Mouse (Mus musculus) liver, embryonic 15.5 days (tissue): ENCODE measurements around the gene Pla2g12a. TPM values are rescaled to one million over a fixed set of nuclear protein-coding genes. Genes with fewer than 3 reads are reported as not detected.

Source experiments
- ATAC-seq: fragments of 200-750 bp; cut with Nextera tagmentation; 2 replicates; pipeline ENCODE4 v1.8.0; 2017; ENCODE audit warnings: moderate number of reproducible peaks, mild to moderate bottlenecking, moderate library complexity; ENCODE audit not compliant: insufficient read depth
- H3K27ac ChIP-seq: fragments of 300-500 bp; sonication (generic); replicated peaks from 2 replicates; pipeline ENCODE4 v1.5.1; 2015; ENCODE audit warnings: mild to moderate bottlenecking, inconsistent platforms
- H3K27me3 ChIP-seq: fragments of 300-500 bp; sonication (generic); 2 replicates; pipeline ENCODE4 v1.6.1; 2015; ENCODE audit warnings: mild to moderate bottlenecking, inconsistent platforms
- H3K36me3 ChIP-seq: fragments of 300-500 bp; sonication (generic); replicated peaks from 2 replicates; pipeline ENCODE4 v1.6.1; 2015; ENCODE audit warnings: moderate library complexity, mild to moderate bottlenecking, inconsistent platforms
- H3K4me1 ChIP-seq: fragments of 300-500 bp; sonication (generic); replicated peaks from 2 replicates; pipeline ENCODE4 v1.6.1; 2015; ENCODE audit warnings: inconsistent platforms
- H3K4me2 ChIP-seq: fragments of 300-500 bp; sonication (generic); 2 replicates; pipeline ENCODE4 v1.6.1; 2015; ENCODE audit warnings: moderate library complexity, mild to moderate bottlenecking, inconsistent platforms
- H3K4me3 ChIP-seq: fragments of 300-500 bp; sonication (generic); replicated peaks from 2 replicates; pipeline ENCODE4 v1.5.1; 2015; ENCODE audit warnings: mild to moderate bottlenecking, inconsistent platforms
- H3K9ac ChIP-seq: fragments of 300-500 bp; sonication (generic); 2 replicates; pipeline ENCODE4 v1.6.1; 2015; ENCODE audit warnings: moderate library complexity, mild to moderate bottlenecking, inconsistent platforms
- H3K9me3 ChIP-seq: fragments of 300-500 bp; sonication (generic); replicated peaks from 2 replicates; pipeline ENCODE4 v1.6.1; 2016; ENCODE audit warnings: inconsistent platforms
- WGBS: fragments of 180-500 bp; shearing (Covaris S2); methylation state at CpG from one replicate; pipeline ENCODE4 v1.1.7; 2015; ENCODE audit warnings: mixed read lengths; ENCODE audit not compliant: insufficient replicate concordance; 5-methylcytosine and 5-hydroxymethylcytosine counted together
- polyA plus RNA-seq: library from polyadenylated mRNA; unstranded; fragments of >200 nt; fragmentation: Nextera tagmentation; extraction: Ambion mirVana; gene quantifications from 2 replicates; pipeline ENCODE4 v1.2.1, GENCODE M21; 2015

Gene Pla2g12a
- 71.4 and 77.9 TPM in 2 replicates for polyA plus RNA-seq

DNA sequence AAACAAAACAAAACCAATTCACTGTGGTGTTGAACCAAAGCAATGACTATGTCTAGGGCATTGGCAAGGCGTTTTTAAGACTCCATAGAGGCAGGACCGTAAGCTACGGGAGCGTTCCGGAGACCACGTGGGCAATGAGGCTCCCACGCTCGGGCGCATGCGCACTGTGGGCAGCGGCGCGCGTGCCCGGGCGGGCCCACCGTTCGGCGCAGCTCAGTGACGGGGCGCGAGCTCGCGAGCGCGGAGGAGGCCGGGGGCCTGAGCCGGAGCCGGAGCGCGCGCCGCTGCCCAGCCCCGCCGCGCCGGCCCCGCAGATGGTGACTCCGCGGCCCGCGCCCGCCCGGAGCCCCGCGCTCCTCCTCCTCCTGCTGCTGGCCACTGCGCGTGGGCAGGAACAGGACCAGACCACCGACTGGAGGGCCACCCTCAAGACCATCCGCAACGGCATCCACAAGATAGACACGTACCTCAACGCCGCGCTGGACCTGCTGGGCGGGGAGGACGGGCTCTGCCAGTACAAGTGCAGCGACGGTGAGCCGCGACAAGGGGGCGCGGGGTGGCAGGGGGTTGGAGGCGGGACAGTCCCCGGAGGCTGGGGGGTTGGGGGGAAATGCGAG, at the start of gene Pla2g12a:
Gene Pla2g12a (plus strand): TSS at position 202 of the 617 bp plus-strand sequence.
- under 1% methylated on average over 62 of the region's 66 CpGs for WGBS
- no peaks in the 10 kb centered on the region for H3K27me3 ChIP-seq
- peaks cover 59% of the 10 kb centered on the region for H3K4me1 ChIP-seq
- H3K27ac ChIP-seq = peak within 1 kb of the TSS; percentile 83
- H3K4me2 ChIP-seq = peak within 1 kb of the TSS; percentile 96
- no peaks in the 10 kb centered on the region for H3K36me3 ChIP-seq
- peak; percentile 77 for ATAC-seq
- H3K9me3 ChIP-seq = no peaks in the 10 kb centered on the region
- H3K9ac ChIP-seq = peak within 1 kb of the TSS; percentile 79
- peak within 1 kb of the TSS; percentile 80 for H3K4me3 ChIP-seq

DNA sequence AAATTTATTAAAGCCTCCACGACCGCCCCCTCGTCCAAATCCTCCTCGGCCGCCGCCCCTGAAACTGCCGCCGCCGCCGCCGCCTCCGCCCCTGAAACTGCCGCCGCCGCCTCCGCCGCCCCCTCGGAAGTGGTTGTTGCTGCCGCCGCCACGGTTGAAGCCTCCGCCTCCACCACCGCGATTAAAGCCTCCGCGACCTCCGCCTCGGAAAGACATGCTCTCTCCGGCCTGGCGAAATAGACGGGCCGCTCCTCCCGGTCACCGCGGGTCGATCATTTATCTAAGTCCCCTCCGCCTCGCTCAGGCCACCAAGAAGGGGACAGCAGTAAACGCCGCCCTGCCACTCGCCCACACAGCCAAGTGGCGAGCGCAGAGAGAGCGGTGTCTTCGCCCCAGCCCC, 47.8 kb upstream of the Pla2g12a start:
- H3K9ac ChIP-seq = peak overlapping the region; percentile 63
- no peaks in the 10 kb centered on the region for H3K27me3 ChIP-seq
- H3K4me2 ChIP-seq = peak overlapping the region; percentile 96
- H3K4me1 ChIP-seq = peaks cover 33% of the 10 kb centered on the region
- H3K27ac ChIP-seq = peak overlapping the region; percentile 87
- peak overlapping the region; percentile 89 for H3K4me3 ChIP-seq
- no peaks in the 10 kb centered on the region for H3K9me3 ChIP-seq
- peak; percentile 11; the same call in 1 of the 2 replicates for ATAC-seq
- H3K36me3 ChIP-seq = peaks cover 28% of the 10 kb centered on the region
- under 1% methylated on average over 45 of the region's 45 CpGs for WGBS

DNA sequence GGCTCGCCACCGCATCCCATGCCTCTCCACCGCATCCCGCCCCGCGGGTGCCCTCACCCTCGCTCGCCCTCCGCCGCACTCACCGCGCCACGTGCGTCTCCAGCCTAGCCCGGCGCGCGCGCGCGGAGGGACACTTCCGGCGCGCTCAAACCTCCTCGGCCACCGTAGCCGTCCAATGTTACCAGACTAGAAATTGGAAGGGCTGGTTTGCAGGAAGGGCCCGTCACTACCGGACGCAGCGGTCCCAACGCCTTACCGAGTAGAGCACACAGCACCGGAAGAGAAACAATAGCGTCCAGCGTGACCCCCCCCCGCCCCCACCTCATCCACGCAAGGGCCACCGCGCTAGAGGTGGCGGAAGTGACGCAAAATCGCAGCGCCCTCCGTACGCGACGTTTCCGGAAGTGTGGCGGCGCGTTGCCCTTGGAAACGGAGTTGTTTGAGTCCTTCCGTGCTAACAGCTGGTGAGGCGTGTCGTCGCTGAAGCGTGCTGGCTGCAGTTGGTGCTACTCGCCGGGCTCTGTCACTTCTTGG, 47.3 kb upstream of the Pla2g12a start, which contains the start of gene Gar1:
Gene Gar1 (minus strand): TSS at position 362 of the 534 bp plus-strand sequence.
- Histone ChIP-seq H3K27ac (peak within 1 kb of the TSS; percentile 87), H3K9ac (peak within 1 kb of the TSS; percentile 63), H3K9me3 (no peaks in the 10 kb centered on the region), H3K36me3 (peaks cover 23% of the 10 kb centered on the region), H3K4me2 (peak within 1 kb of the TSS; percentile 96), H3K27me3 (no peaks in the 10 kb centered on the region), H3K4me3 (peak within 1 kb of the TSS; percentile 89), H3K4me1 (peaks cover 33% of the 10 kb centered on the region)
- ATAC-seq = peak; percentile 86
- WGBS = under 1% methylated on average over 60 of the region's 60 CpGs

DNA sequence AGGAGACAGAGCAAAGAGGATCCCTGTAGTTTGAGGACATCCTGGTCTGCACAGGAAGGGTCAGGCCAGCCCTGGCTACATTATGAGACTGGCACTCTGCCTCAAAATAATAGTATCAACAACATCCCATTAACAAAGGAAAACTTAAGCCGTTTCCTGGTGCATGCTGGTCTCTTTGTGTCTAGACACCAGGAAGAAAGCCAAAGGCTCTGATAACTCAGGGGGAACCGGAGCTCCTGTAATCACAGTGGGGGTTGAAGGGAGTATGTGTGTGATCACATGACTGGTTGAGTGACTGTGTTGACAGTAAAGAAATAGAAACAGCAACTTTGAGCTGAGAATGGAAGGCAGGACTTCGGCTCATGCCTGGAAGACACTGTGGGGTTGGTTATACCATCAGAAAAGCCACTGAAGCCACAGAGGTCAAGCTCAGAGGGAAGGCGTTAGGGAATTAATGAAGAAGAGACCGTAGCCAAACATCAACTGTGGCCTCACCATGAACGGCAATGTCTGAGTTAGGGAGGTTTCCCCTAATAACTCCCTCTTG, 42.9 kb upstream of the Pla2g12a start, which contains the start of gene Cfi:
Gene Cfi (plus strand): TSS at position 497 of the 547 bp plus-strand sequence.
- Histone ChIP-seq H3K27ac (peak within 1 kb of the TSS; percentile 77), H3K4me1 (peaks cover 13% of the 10 kb centered on the region), H3K36me3 (no peaks in the 10 kb centered on the region), H3K4me3 (peak within 1 kb of the TSS; percentile 30), H3K27me3 (no peaks in the 10 kb centered on the region), H3K9ac (no peak within 1 kb of the TSS), H3K4me2 (peak within 1 kb of the TSS; percentile 44), H3K9me3 (no peaks in the 10 kb centered on the region)
- ATAC-seq = no peak
- 47% methylated on average over 6 of the region's 6 CpGs for WGBS

DNA sequence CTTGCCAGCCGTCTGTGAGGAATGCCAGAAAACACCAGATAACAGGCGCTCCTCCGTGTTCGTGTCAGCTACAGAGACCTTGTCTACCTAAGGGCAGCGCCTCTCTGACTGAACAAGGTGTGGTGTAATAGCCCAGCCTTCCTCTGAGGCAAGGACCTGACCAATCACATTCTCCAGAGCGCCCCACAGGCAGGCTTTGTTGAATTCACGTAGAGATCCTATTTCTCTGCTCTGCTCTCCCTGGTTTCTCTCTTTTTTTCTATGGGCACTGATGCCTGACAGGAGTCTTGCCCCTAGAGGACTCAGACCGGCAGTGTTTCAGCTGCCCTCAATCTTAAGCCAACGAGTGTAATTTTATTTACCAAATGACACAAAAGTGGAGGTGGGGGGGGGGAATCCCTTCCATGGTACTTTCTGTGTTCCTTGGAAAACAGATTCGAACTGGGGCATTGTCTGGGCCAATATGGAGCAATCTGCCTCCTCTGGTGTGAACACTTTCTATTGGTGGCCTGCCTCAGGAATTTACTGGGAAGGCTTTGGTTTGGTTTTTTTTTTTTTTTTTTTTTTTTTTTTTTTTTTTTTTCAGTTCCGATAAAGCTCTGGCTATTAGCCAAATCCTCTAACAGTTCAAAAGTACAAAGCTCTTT, 42.2 kb upstream of the Pla2g12a start:
- Histone ChIP-seq H3K4me3 (no peak overlapping the region; the same call in 1 of the 2 replicates), H3K27me3 (no peaks in the 10 kb centered on the region), H3K4me2 (peak overlapping the region; percentile 44), H3K4me1 (peaks cover 8% of the 10 kb centered on the region), H3K36me3 (no peaks in the 10 kb centered on the region), H3K27ac (peak overlapping the region; percentile 77), H3K9ac (no peak overlapping the region), H3K9me3 (no peaks in the 10 kb centered on the region)
- 16% methylated on average over 11 of the region's 11 CpGs for WGBS
- ATAC-seq = peak; percentile 37; the same call in 1 of the 2 replicates

DNA sequence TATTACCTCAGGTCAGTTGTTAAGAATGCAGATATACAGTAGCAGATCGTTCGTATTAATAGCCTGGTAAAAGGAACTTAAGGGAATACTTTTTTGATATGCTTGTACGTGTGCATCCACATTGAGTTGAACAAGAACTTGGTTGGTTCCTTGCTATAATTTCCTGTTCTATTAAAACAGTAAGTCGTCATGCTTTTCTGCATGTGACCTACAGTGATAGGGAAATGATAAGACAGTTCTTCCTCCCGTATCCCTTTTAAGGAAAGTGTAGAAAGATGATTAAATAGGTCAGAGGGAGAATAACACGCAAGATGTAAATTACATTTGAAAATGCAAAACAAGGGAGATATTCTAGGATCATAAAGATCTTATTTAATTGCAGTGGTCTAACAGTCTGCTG, 41.4 kb upstream of the Pla2g12a start:
- peaks cover 3% of the 10 kb centered on the region; the same call in 1 of the 2 replicates for H3K4me1 ChIP-seq
- peak overlapping the region; percentile 30; the same call in 1 of the 2 replicates for H3K4me3 ChIP-seq
- H3K27ac ChIP-seq = no peak overlapping the region
- no peak for ATAC-seq
- no peaks in the 10 kb centered on the region for H3K36me3 ChIP-seq
- no peak overlapping the region for H3K9ac ChIP-seq
- WGBS = 57% methylated on average over 6 of the region's 6 CpGs
- no peaks in the 10 kb centered on the region for H3K9me3 ChIP-seq
- no peak overlapping the region for H3K4me2 ChIP-seq
- H3K27me3 ChIP-seq = no peaks in the 10 kb centered on the region

DNA sequence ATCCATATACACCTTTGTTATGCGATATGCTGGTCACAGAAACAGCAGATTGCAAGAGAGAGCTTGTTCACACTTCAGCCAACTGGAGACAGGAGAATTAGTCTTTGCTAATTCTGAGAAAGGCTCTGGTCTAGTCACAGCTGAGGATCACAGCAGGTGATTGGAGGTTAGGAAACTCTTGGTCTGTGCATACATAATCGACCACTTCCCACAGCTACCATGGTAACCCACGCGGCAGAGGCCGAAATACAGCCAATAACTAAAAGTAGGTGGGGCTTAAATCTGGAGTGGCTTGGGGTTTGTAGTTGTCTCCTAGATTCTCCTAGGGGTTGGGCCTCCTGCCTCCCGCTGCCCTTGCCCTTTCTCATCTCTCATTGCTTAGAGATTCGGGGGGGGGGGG, 40.4 kb upstream of the Pla2g12a start:
- WGBS = 39% methylated on average over 7 of the region's 7 CpGs
- Histone ChIP-seq H3K27ac (no peak overlapping the region), H3K36me3 (no peaks in the 10 kb centered on the region), H3K9ac (no peak overlapping the region), H3K4me2 (peak overlapping the region; percentile 21; the same call in 1 of the 2 replicates), H3K4me3 (peak overlapping the region; percentile 30), H3K27me3 (no peaks in the 10 kb centered on the region), H3K9me3 (no peaks in the 10 kb centered on the region), H3K4me1 (peaks cover 3% of the 10 kb centered on the region; the same call in 1 of the 2 replicates)
- ATAC-seq = peak; percentile 29; the same call in 1 of the 2 replicates

DNA sequence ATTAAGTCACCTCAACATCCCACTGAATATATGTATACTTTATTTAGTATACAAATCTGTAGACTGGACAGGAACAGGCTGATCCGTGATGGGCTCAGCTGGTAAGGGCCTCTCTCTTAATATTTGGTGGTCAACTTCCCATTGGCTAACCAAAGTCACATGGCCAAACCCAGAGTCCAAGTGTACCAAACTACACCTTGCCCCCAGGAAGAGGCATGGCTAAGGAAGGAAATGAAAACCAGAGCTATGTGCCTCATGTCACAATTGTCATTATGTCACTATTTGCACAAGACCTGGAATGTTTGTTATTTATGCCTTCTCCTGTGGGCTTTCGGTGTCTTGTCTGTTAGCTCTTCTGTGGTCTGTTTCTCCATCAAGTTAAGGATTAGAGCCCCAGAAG, 32.5 kb upstream of the Pla2g12a start:
- Histone ChIP-seq H3K4me1 (no peaks in the 10 kb centered on the region; the same call in 1 of the 2 replicates), H3K36me3 (no peaks in the 10 kb centered on the region), H3K4me3 (no peak overlapping the region), H3K4me2 (no peak overlapping the region), H3K9ac (no peak overlapping the region), H3K9me3 (no peaks in the 10 kb centered on the region), H3K27me3 (no peaks in the 10 kb centered on the region), H3K27ac (peak overlapping the region; percentile 19; the same call in 1 of the 2 replicates)
- 43% methylated on average over 2 of the region's 2 CpGs for WGBS
- no peak for ATAC-seq

DNA sequence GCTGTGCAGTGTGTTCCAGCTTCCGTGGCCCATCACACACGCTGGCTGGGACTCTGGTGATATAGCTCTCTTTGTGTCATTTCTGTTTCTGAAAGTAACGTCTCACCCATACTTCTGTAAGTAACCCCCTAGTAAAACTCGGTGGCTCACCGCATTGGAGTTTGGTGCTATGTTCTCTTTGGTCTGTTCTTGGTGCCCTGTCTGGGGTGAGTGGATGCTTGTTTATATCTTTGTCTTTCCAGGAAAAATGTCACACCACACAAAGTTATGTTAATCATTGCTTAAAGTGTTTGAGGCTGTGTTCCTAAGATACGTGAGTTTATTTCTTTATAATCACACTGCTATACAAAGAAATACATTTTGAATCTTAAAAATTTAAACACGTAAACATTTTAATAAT, 31.6 kb upstream of the Pla2g12a start:
- Histone ChIP-seq H3K9ac (no peak overlapping the region), H3K4me3 (no peak overlapping the region), H3K27me3 (no peaks in the 10 kb centered on the region), H3K4me1 (no peaks in the 10 kb centered on the region; the same call in 1 of the 2 replicates), H3K4me2 (no peak overlapping the region), H3K36me3 (no peaks in the 10 kb centered on the region), H3K9me3 (no peaks in the 10 kb centered on the region), H3K27ac (no peak overlapping the region)
- ATAC-seq = no peak
- WGBS = 62% methylated on average over 7 of the region's 7 CpGs

DNA sequence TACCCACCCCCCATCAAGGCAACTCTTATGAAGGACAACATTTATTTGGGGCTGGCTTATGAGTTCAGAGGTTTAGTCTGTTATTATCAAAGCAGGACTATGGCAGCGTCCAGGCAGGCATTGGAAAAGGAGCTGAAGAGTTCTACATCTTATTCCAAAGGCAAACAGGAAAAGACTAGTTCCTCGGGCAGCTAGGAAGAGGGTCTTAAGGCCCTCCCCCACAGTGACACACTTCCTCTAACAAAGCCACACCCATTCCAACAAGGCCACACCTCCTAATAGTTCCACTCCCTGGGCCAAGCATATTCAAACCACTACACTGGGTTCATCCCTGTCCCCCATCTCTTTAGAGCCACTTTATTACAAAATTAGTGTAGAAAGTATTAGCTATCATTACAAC, 15.8 kb upstream of the Pla2g12a start:
- H3K4me3 ChIP-seq = no peak overlapping the region
- no peaks in the 10 kb centered on the region for H3K9me3 ChIP-seq
- H3K27me3 ChIP-seq = no peaks in the 10 kb centered on the region
- peaks cover 28% of the 10 kb centered on the region; the same call in 1 of the 2 replicates for H3K36me3 ChIP-seq
- no peak for ATAC-seq
- no peak overlapping the region for H3K27ac ChIP-seq
- H3K4me1 ChIP-seq = no peaks in the 10 kb centered on the region
- H3K9ac ChIP-seq = no peak overlapping the region
- 48% methylated on average over 2 of the region's 2 CpGs for WGBS
- H3K4me2 ChIP-seq = no peak overlapping the region

DNA sequence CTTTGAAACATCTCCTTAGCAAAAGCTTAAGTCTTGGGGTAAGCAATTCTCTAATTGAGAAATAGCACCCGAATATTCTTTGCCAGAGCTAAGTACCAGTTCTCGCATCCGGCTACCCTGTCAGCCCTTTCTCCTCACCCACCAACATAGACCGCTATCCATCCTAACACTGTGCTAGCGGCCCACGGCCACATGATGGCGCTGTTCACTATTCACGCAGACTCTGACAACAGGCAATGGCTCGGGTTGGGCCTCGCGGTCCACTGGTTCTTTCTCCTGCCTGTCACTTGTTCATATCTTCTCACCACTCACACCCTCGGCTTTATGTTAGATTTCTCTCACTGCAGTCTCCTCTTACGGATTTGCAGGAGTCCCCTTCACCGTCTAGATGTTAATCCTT, 14.7 kb upstream of the Pla2g12a start:
- H3K9ac ChIP-seq = no peak overlapping the region
- no peak overlapping the region for H3K4me3 ChIP-seq
- H3K27me3 ChIP-seq = no peaks in the 10 kb centered on the region
- ATAC-seq = no peak
- 44% methylated on average over 14 of the region's 14 CpGs for WGBS
- H3K4me1 ChIP-seq = no peaks in the 10 kb centered on the region
- no peaks in the 10 kb centered on the region for H3K9me3 ChIP-seq
- H3K4me2 ChIP-seq = no peak overlapping the region
- no peak overlapping the region for H3K27ac ChIP-seq
- peaks cover 19% of the 10 kb centered on the region; the same call in 1 of the 2 replicates for H3K36me3 ChIP-seq
